Mouse (Mus musculus) intestine, postnatal 0 days (tissue): ENCODE measurements around the gene Fgfr2. TPM values are rescaled to one million over a fixed set of nuclear protein-coding genes. Genes with fewer than 3 reads are reported as not detected.
A peak's percentile ranks its signal among the peaks of the same experiment; 100 is the strongest.

Experiments
- ATAC-seq: fragments of 200-750 bp; cut with Nextera tagmentation; 2 replicates; pipeline ENCODE4 v1.8.0; 2017; ENCODE audit warnings: mild to moderate bottlenecking, moderate TSS enrichment, moderate library complexity
- H3K27ac ChIP-seq: fragments of 300-500 bp; sonication (generic); 2 replicates; pipeline ENCODE4 v1.5.1; 2014; ENCODE audit warnings: mild to moderate bottlenecking, low read depth, low read length, moderate library complexity
- H3K27me3 ChIP-seq: fragments of 300-500 bp; sonication (generic); replicated peaks from 2 replicates; pipeline ENCODE4 v1.6.1; 2014; ENCODE audit warnings: low read length, mixed read lengths; ENCODE audit not compliant: control insufficient read depth, insufficient read depth
- H3K36me3 ChIP-seq: fragments of 300-500 bp; sonication (generic); 2 replicates; pipeline ENCODE4 v1.6.1; 2014; ENCODE audit warnings: mild to moderate bottlenecking, moderate library complexity; ENCODE audit not compliant: control insufficient read depth, insufficient read depth
- H3K4me1 ChIP-seq: fragments of 300-500 bp; sonication (generic); replicated peaks from 2 replicates; pipeline ENCODE4 v1.6.1; 2014; ENCODE audit warnings: antibody characterized with exemption, low read length, mixed read lengths; ENCODE audit not compliant: control insufficient read depth, insufficient read depth
- H3K4me2 ChIP-seq: fragments of 300-500 bp; sonication (generic); replicated peaks from 2 replicates; pipeline ENCODE4 v1.6.1; 2014; ENCODE audit warnings: low read depth, mild to moderate bottlenecking, moderate library complexity
- H3K4me3 ChIP-seq: fragments of 300-500 bp; sonication (generic); 2 replicates; pipeline ENCODE4 v1.5.1; 2014; ENCODE audit warnings: low read depth, low read length
- H3K9ac ChIP-seq: fragments of 300-500 bp; sonication (generic); 2 replicates; pipeline ENCODE4 v1.6.1; 2014; ENCODE audit warnings: mild to moderate bottlenecking, low read depth, low read length
- H3K9me3 ChIP-seq: fragments of 300-500 bp; sonication (generic); 2 replicates; pipeline ENCODE4 v1.6.1; 2016; ENCODE audit warnings: mixed run types; ENCODE audit not compliant: control insufficient read depth
- CTCF ChIP-seq: sonication (generic); IDR thresholded peaks from 2 replicates; pipeline ENCODE4 v1.5.1; 2016; ENCODE audit warnings: low read depth, mild to moderate bottlenecking, control low read depth, antibody characterized with exemption, moderate library complexity
- WGBS: fragments of 180-500 bp; shearing (Covaris S2); extraction: QIAGEN DNeasy Blood & Tissue Kit; methylation state at CpG from one replicate; pipeline ENCODE4 v1.1.7; 2014; 5-methylcytosine and 5-hydroxymethylcytosine counted together
- polyA plus RNA-seq: library from polyadenylated mRNA; unstranded; fragments of >200 nt; fragmentation: Nextera tagmentation; extraction: Ambion mirVana; gene quantifications from 2 replicates; pipeline ENCODE4 v1.2.1, GENCODE M21; 2015

Fgfr2 gene
- polyA plus RNA-seq, 1 experiment from 2014 or later = 29.5 TPM

GRCm38 (mm10) chr7:130691931-130692330 lies 2431.2 kb downstream of the Fgfr2 start:
- Histone ChIP-seq H3K27ac (no peak overlapping the region), H3K9me3 (no peaks in the 10 kb centered on the region), H3K4me3 (no peak overlapping the region), H3K4me1 (no peaks in the 10 kb centered on the region), H3K4me2 (0 out of 2 replicates have a peak overlapping the region, but pooled peaks have one; percentile 65), H3K9ac (no peak overlapping the region), H3K36me3 (no peaks in the 10 kb centered on the region; the same call in 1 of the 2 replicates), H3K27me3 (no peaks in the 10 kb centered on the region)
- TF ChIP-seq CTCF = no peak
- WGBS = 20% methylated on average over 2 of the region's 2 CpGs
- no peak for ATAC-seq

GRCm38 (mm10) chr7:130690869-130691268 lies 2432.3 kb downstream of the Fgfr2 start:
- Histone ChIP-seq H3K27me3 (no peaks in the 10 kb centered on the region), H3K9me3 (no peaks in the 10 kb centered on the region), H3K4me2 (no peak overlapping the region), H3K36me3 (no peaks in the 10 kb centered on the region; the same call in 1 of the 2 replicates), H3K4me3 (no peak overlapping the region), H3K4me1 (no peaks in the 10 kb centered on the region), H3K9ac (no peak overlapping the region), H3K27ac (no peak overlapping the region)
- TF ChIP-seq CTCF = no peak
- WGBS = 62% methylated on average over 6 of the region's 6 CpGs
- ATAC-seq = no peak

DNA sequence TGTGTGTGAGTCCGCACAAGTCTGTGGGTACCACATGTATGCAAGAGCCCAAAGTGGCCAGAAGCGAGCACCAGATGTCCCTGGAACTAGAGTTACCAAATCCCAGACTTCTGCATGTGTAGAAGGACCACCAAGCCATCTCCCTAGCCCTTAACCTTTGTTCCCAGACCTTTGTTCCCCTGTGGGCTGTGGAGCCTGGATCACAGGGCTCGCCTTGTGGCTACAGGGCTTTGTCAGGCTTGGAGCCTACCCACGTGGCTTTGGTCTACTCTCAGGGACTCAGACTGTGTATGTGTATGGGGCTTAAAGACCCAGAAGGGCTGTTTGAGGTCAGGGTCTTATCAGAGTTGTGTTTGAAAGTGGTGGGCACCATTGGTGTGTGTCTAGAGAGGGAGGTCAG lies 2434.5 kb downstream of the Fgfr2 start:
- Histone ChIP-seq H3K27me3 (no peaks in the 10 kb centered on the region), H3K4me3 (no peak overlapping the region), H3K36me3 (no peaks in the 10 kb centered on the region; the same call in 1 of the 2 replicates), H3K4me1 (no peaks in the 10 kb centered on the region), H3K27ac (no peak overlapping the region), H3K9me3 (no peaks in the 10 kb centered on the region), H3K9ac (no peak overlapping the region), H3K4me2 (no peak overlapping the region)
- no peak for ATAC-seq
- no peak for TF ChIP-seq CTCF
- 73% methylated on average over 4 of the region's 4 CpGs for WGBS

DNA sequence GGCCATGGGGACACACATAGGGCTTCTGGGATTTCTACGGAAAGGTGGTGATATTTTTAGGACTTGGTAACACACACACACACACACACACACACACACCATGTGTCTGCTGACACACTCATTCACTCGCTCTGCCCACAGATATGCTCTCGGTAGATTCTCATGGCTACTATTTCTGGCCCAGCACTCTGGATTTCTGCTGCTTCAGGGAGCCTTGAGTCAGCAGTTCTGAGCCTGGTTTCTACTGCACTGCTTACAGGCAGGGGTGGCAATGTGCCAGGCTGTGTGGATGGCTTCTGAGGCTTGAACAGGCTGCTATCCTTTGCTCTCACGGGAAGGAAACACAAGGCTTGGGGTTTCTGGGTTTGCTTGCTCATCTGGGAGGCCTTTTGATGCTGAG lies 2441.4 kb downstream of the Fgfr2 start:
- Histone ChIP-seq H3K27ac (no peak overlapping the region), H3K4me1 (no peaks in the 10 kb centered on the region), H3K9me3 (no peaks in the 10 kb centered on the region), H3K9ac (no peak overlapping the region), H3K4me3 (no peak overlapping the region), H3K27me3 (no peaks in the 10 kb centered on the region), H3K4me2 (no peak overlapping the region), H3K36me3 (peaks cover 22% of the 10 kb centered on the region)
- ATAC-seq = no peak
- TF ChIP-seq CTCF = no peak
- WGBS = 66% methylated on average over 4 of the region's 4 CpGs

- Histone ChIP-seq H3K27ac (no peak overlapping the region), H3K4me3 (no peak overlapping the region), H3K4me1 (no peaks in the 10 kb centered on the region), H3K9me3 (no peaks in the 10 kb centered on the region), H3K36me3 (peaks cover 45% of the 10 kb centered on the region), H3K27me3 (no peaks in the 10 kb centered on the region), H3K9ac (no peak overlapping the region), H3K4me2 (no peak overlapping the region)
- TF ChIP-seq CTCF = no peak
- no peak for ATAC-seq
- 91% methylated on average over 6 of the region's 6 CpGs for WGBS
Observed at GRCm38 (mm10) chr7:130678414-130678813, 2444.7 kb downstream of the Fgfr2 start.

DNA sequence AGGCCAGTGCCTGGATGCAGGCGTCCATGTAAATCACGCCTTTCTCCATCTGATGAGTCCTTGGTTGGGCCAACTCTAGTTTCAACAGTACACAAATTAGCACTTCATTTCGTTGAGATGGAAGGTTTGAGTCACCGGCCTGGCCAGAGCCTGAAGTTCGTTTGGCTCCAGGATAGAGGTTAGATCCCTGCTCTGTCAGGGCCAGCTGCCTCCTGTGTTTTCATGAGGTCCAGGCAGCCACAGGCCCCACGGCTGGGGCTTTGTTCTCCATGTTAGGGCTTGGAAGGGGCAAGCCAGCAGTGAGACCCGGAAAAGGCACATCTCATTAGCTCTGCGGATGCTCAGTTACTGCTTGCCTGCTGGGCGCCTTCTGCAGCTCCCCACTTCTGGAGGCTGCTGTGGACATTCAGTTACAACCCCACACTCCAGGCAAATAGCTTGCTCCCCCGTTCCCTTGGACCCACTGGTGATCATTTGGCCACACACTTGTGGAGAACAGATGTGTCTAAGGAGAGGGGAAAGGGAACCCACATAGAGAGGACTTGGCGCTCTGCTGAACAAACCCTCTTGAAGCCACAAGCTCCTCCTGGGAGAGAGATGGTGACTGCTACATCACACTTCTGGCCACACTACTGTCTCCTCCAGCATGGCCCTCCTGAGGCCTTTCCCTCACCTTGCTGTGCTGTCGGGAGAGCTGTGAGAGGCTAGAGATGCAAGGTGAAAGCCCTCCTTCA lies 2445.4 kb downstream of the Fgfr2 start:
- no peak overlapping the region for H3K4me2 ChIP-seq
- H3K9me3 ChIP-seq = no peaks in the 10 kb centered on the region
- H3K27me3 ChIP-seq = no peaks in the 10 kb centered on the region
- TF ChIP-seq CTCF = no peak
- H3K36me3 ChIP-seq = peaks cover 45% of the 10 kb centered on the region
- no peak for ATAC-seq
- H3K9ac ChIP-seq = no peak overlapping the region
- WGBS = 91% methylated on average over 12 of the region's 12 CpGs
- no peak overlapping the region for H3K27ac ChIP-seq
- no peaks in the 10 kb centered on the region for H3K4me1 ChIP-seq
- H3K4me3 ChIP-seq = no peak overlapping the region
